Mouse (Mus musculus) thymus, adult 2 months (tissue): ENCODE data around the gene AC134908.4.

ENCODE experiments used
- CTCF ChIP-seq: fragments of 200-500 bp; IDR thresholded peaks from 2 replicates; pipeline ENCODE4 v1.5.1; 2012; ENCODE audit warnings: mild to moderate bottlenecking, control low read depth, low read length, moderate library complexity, borderline replicate concordance; ENCODE audit not compliant: control insufficient read depth, poor library complexity, insufficient read depth; ENCODE audit errors: extremely low read depth
- POLR2A ChIP-seq: fragments of 200-500 bp; IDR thresholded peaks from 2 replicates; pipeline ENCODE4 v1.6.1; 2012; ENCODE audit warnings: mild to moderate bottlenecking, low read length, control low read depth, moderate library complexity; ENCODE audit not compliant: control insufficient read depth, poor library complexity, insufficient read depth; ENCODE audit errors: extremely low read depth

- TF ChIP-seq POLR2A, result no peak
- no peak for TF ChIP-seq CTCF
Measured at GRCm38 (mm10) chr17:25795609-25796092, at the start of gene AC134908.4.
